Mouse (Mus musculus) cerebellum, postnatal 25 days (tissue): Measurements from ENCODE around the gene Mmachc.
"Not testable (repeated sequence)": the region's sequence is repeated elsewhere in the genome, so short reads cannot be mapped to it uniquely, and the experiment has no call there.

Experiments
- DNase-seq, 2 experiments: peaks; one replicate each; pipeline ENCODE4 v3.0.0; 2021; ENCODE audit warnings: mixed read lengths in 2 of 2

Gene Mmachc

DNA sequence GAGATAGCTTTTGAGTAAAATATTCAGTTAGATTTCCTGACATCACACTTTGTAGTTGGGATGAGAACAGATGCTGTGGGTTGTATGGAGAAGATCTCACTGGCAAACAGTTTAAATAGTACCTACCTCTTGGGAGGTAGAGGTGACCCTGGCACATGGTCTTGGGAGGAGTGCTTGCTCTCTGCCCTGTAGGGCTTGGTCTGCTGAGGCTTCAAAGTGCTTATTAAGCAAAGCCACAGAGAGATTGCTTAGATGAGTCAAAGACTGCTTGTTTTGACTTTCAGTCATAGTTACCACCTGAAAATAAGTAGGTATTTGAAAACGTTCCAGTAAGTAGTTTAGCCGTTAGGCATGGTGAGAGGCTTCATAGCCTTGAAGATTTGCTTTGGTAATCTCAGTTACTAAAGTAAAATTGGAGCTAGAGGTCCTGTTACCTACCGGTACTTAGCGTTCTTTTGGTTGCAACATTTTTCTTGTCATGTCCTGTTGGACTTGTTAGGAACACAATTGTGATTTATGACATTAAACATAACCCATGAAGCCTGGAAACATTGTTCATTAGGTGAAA lies 18.8 kb downstream of the Mmachc start:
- no peak for DNase-seq

DNA sequence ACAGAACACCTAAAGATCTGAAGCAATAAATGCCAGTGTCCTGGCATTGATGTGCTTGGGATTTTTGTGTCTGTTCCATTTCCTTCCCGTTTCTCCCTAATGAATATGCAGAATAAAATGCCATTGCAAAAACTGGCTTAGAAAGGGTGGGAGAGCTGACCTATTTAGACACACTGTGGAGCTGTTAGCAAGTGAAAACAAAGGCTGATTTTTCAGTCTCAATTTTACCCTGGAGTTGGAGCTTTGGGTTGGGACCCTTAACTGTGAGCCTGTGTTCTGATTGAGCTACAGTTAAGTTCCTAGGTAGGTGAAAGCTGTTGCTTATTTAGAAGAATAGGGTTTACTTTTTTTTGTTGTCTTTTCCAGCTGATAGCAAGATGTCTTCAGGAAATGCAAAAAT lies 21.2 kb downstream of the Mmachc start:
- DNase-seq: no peak

DNA sequence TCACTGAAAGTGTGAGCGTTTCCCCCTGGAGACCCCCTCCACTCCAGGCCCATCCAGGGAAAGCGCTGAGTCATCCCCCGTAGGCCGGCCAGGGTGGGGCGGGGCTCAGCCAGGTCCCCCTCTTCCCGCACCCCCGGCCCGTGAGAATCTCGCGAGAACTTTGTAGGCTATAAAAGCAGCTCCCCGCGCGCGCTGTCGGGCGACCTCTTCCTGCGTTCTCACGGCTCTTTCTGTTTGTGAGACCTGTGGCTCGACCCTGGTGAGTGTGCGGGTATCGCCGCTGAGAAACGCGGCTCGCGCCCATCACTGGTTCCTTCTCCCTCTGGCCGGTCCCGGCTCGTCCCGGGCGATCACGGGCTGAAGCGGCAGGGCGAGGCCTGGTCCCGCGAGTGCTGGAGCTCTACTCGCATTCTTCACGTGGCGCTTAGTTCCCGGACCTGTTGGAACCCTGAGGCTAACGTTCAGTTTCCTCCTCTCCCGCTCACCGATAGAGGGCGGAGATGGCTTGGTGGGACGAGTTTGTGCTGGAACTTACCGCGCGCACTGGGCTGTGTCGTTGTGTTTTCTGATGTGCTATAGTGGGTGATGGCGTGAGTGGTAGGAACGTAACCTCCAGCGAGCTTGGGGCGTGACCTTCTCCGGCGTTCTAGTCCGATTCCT lies 22.7 kb downstream of the Mmachc start, which contains the start of gene Prdx1:
Gene Prdx1 (plus strand): TSS at position 143 of the 660 bp plus-strand sequence.
- peak; percentile 93 to 94 for DNase-seq

DNA sequence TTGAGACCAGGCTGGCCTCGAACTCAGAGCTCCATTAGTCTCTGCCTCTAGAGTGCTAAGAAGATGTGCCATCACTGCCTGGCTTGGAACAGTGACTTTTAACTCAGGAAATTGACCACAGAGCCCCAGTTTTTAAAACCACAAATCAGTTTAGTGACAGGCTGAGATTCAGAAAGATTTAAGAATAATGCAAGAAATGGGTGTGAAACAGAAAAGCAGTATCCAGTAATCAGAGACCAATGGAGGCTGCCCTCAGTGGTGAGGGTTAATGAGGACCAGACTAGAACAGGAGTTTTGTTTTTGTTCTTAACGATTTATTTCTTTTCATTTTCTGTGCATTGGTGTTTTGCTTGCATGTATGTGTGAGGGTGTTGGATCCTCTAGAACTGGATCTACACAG lies 23.5 kb downstream of the Mmachc start:
- no peak for DNase-seq

DNA sequence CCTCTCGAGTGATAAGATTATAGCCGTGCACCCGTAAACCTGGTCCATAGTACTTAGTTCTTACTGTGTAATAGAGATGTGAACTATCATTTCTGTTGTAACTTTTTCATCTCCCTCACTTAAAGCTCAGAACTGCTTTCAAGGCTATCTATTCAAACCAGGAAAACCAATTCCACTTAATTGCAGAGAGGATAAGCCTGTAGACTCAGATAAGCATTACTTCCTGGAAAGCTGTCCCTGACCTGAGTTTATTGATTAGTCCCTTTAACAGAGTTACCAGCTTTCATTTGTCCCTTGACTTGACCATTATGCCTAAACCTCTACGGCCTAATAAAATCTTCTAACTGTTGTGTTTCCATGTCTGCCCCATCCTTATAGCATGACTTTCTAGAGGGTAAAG lies 24.2 kb downstream of the Mmachc start:
- DNase-seq: no peak

DNA sequence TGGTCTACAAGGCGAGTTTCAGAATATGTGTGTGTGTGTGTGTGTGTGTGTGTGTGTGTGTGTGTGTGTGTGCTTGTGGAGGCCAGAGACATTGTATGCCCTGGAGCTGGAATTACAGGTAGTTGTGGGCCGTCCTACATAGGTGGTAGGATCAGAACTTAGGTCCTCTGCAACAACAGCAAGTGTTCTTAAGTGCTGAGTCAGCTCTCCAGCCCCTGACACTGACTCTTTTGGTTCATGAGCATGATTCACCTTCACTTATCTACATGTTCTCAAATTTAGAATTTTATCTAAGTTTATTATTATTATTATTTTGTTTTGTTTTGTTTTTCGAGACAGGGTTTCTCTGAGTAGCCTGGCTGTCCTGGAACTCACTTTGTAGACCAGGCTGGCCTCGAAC lies 27.7 kb downstream of the Mmachc start:
- DNase-seq: not testable (repeated sequence)

DNA sequence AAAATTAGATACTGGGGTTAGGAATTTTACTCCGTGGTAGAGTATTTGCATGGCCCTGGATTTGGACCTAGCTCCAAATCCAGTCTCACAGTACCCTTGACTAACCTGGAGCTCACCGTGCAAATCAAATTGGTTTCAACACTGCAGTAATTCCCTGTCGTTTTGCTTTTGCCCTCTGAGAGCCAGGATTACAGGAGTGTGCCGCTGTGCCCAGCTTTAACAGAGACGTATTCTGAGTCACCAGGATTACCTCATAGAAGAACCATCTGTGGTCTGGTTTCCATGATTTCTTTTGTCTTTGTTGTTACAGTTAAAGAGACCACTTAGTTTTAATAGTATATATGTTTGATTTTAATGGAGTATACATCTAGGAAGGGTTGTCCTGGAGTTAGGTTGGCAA lies 29.1 kb downstream of the Mmachc start:
- no peak for DNase-seq

DNA sequence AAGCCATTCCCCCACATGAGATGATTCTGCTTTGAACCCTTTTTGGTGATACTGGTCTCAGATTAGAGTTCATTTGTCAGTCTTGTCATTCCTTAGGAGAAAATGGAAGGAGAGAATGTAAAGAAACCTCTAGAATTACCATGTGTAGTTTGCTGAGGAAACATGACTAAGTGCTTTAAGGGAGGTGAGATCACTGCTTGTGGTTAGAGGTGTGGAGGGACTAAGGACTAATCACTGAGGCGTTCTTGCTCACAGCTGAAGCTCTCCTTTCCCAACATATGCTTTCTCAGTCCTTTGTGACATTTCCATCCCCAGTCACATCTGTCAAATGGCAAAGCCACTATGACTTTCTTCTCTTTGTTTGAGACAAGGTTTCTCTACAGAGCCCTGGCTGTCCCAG lies 30.4 kb downstream of the Mmachc start:
- no peak for DNase-seq

DNA sequence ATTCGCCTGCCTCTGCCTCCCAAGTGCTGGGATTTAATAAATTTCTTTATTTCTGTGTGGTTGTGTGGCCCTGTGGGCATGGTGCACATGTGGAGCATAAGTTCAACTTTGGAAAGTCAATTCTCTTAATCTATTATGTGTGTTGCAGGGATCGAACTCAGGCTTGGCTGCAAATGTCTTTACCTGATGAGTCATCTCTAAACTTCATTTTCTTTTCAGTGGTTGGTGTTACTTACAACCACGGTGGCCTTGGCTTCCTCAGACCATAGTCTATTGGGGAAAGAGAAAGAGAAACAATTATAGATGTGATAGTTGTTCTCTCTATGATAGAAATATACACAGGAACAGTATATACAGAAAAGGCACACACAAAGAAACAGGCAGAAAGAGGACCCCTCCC lies 32.2 kb downstream of the Mmachc start:
- DNase-seq: no peak

DNA sequence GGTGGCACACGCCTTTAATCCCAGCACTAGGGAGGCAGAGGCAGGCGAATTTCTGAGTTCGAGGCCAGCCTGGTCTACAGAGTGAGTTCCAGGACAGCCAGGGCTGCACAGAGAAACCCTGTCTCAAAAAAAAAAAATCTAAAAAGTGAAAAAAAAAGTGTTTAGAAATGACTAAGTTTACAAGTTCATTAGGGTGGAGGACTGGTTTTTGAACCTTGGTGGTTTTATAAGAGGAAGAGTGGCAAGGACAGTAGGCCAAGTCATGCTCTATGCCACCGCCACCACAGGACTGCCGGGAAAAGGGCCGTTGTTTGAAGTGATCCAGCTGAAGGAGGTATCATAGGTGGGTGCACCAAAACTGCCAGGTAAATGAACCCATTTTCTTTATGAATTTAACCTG lies 33.4 kb downstream of the Mmachc start:
- DNase-seq: not testable (repeated sequence)

DNA sequence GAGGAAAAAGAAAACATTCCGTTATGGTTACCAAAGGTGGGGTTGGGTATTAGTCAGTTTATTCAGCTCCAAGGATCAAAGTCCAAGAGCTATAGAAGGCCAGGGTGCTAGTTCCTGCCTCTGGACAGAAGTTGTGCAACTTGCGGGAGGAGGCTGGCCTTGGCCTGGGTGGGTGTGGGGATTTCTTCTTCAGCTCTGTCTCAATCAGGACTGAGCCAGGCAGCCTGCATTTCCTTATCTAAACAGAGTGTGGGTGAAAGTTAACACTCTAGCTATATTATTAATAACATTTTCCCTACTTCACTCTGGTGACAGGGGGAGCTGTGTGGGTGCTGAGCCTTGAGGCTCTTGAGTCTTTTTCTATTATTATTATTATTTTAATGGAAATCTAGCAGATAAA lies 35.4 kb downstream of the Mmachc start:
- no peak for DNase-seq

DNA sequence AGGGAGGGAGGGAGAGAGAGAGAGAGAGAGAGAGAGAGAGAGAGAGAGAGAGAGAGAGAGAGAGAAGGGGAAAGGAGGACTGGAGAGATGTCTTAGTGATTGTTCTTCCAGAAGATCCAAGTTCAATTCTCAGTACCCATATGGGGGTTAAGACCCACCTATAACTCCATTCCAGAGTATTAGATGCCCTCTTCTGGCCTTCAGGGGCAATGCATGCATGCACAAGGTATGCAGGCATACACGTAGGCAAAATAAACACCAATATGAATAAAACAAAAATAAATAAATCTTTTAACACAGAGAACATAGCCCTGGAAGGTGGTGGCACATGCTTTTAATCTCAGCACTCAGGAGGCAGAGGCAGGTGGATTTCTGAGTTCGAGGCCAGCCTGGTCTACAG lies 38.9 kb downstream of the Mmachc start:
- no peak for DNase-seq

DNA sequence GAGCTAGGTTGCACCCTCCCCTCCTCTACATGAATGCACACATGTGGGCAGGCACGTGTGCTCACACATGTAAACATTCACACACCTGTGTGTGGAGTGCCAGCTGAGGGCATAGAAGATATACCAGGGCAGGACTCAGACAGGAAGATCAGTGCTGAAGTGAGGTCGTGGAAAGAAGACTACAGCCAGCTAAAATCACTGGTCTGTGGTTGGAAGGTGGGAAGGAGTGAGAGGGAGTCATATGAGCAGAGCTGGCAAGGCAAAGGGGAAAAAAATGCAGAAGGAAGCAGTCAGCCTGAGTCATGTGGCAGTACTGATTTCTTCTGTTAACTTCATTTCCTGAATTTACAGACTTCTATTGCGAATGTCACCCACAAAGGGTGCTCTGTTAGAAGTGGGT lies 40.1 kb downstream of the Mmachc start:
- no peak for DNase-seq

DNA sequence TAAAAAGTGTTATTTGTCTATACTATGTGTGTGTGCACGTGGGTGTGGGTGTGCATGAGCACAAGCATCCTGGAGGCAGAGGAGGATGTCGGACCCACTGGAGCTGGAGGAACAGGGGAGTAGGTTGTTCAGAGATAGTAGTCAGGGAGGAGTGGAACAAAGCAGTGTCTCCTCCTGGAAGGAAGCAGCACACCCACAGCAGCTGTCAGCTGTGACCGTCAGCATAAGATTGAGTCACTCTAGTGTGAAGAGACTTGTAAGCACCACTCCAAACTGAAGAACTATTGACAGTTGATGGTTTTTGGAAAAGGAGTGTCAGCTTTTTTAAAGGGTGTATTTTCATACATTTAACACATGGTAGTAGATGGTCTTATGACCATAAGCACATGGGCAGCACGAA lies 41.6 kb downstream of the Mmachc start:
- DNase-seq: no peak

DNA sequence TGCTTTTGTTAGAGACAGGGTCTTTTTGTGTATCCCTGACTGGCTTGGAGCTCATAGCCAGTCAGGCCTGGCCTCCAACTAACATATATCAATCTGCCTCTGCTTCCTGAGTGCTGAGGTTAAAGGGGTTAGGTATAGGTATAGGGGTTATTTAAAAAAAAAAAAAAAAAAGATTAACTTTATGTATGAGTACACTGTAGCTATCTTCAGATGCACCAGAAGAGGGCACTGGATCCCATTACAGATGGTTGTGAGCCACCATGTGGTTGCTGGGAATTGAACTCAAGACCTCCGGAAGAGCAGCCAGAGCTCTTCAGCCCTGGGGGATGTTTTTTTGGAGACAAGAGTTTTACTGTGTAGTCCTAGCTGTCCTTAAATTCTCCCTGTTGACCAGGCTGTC lies 46.2 kb downstream of the Mmachc start:
- no peak for DNase-seq

DNA sequence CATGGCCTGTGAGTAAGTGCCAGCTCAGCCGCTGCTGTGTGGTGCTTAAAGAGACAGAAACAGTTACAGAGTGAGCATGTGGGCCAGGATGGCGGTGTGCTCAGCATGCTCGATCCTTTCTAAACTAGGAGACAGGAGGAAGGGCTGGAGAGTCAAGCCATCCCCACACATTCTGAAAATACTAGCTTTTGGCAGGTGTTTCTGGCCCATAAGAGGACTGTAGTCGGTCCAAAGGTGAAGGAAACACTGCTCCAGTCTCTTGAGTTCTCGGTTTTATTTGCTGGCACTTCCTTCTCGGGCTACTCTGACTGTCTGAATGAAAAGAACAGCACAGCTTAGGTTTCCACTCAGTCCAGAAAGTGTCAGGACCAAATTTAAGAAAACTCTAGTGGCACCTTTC lies 47.4 kb downstream of the Mmachc start:
- DNase-seq: no peak

DNA sequence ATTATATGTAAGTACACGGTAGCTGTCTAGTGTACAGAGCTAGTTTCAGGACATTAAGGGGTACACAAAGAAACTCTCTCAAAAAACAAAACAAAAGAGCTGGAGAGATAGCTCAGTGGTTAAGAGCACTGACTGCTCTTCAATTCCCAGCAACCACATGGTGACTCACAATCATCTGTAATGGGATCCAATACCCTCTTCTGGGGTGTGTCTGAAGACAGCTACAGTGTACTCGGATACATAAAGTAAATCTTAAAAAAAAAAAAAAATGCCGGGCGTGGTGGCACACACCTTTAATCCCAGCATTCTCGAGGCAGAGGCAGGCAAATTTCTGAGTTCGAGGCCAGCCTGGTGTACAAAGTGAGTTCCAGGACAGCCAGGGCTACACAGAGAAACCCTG lies 48.3 kb downstream of the Mmachc start:
- not testable (repeated sequence) for DNase-seq

DNA sequence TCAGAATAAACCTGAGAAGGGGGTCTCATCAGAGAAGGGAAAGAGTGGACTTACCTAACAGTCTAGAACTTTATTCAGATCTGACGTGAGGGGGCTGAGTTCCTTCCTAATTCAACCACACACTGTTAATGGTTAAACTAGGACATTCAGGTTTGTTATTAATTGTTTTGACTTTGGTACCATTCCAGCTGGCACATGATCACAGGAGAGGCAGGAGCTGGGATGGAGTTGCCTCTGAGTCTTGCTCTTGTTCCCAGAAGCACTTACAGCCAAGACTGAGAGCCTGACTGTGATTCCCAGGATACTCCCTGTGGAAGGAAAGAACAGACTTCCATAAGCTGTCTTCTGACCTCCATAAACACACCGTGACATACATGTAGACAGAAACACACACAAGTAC lies 48.7 kb downstream of the Mmachc start:
- no peak for DNase-seq

DNA sequence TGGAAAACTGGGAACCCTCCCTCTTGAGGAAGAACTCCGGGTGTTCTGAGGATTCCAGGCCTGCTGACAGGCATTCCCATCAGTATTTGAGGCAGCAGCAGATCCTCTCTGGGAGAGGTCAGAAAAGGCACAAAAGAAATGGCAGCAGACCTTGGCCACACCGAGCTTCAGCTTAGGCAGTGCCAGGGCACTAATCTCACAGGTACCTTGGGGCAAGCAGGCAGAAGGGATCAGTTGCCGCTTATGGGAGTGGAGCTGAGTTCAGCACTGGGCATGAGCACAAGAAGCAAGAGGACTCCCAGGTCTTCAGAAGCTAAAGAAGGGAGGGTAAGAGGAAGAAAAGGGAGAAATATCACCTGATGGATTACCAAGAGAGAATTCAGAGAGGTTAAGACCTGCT lies 50.2 kb downstream of the Mmachc start:
- DNase-seq: no peak

DNA sequence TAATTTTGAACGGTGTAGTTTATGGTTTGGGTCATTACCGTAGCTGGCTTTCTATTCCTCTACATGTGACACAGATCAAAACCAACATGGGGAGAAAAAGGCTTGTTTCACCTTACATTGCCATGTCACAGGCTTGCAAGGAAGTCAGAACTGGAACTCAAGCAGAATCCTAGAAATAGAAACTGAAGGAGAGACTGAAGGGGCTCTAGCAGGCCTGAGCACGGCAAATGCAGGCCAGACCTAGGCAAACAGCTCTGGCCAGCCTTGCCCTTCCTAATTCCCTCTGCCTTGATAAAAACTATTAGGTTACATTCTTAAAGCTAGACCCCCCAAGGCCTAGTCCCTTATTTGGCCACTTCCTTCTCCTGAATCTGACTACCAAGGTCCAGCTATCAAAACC lies 52.5 kb downstream of the Mmachc start:
- DNase-seq: no peak

DNA sequence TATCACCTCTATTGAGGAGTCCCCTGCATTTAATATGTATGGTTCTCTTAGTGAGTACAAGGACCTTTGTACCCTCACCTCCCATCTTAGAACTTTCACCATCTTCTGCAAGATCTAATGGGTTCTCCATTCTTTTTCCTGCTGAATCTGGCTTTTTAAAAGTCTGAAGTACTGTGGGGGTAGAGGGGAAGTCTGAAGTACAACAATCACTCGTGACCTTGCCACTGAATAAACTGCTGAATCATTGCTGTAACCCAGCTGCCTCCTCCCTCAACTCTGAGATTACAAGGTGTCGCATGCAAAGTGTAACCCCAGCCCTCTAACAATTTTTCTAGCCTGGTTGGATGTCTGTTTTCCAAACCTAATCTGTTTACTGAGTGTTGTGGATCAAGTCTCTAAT lies 53.1 kb downstream of the Mmachc start:
- DNase-seq: no peak

DNA sequence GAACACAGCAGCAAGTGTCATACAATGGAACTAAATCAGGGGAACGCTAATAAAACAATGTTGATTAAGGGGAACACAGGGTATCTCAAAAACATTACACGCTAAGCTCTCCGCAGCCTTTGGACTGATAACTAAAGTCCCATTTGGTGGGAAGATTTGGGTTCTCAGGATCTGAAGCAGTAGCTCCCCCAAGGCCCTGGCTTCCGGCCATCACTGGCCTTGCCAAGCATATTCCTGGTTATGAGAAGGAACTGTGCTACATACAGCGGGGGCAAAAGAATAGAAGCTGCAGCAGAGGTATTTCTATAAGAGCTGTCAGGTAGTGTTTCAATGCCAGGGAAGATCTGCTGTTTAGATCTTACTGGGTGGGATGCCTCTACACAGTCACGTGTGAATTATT lies 55.0 kb downstream of the Mmachc start:
- DNase-seq: peak in 1 of 2 experiments; percentile 19
